Mouse (Mus musculus) inflammation-experienced regulatory T-cells (primary cell): Measurements from ENCODE around the gene Fam24b. TPM values are rescaled to one million over a fixed set of nuclear protein-coding genes. Genes with fewer than 3 reads are reported as not detected.

Source experiments
- polyA plus RNA-seq, 2 experiments: library from polyadenylated mRNA; unstranded; fragments of 100-300 nt; shearing (Covaris generic); gene quantifications; one replicate each; pipeline ENCODE4 v1.2.1; 2017

Gene Fam24b
- not detected for polyA plus RNA-seq

GRCm38 (mm10) chr7:131329416-131329815, at the start of gene Fam24b:
TSS of gene Fam24b (minus strand) at chr7:131329516.

GRCm38 (mm10) chr7:131370648-131371469, 41.5 kb upstream of the Fam24b start, which contains the start of gene Pstk:
TSS of gene Pstk (plus strand) at chr7:131371141.

GRCm38 (mm10) chr7:131362615-131363300, 33.4 kb upstream of the Fam24b start, which contains the start of gene 2310057M21Rik:
TSS of gene 2310057M21Rik (minus strand) at chr7:131362759.

GRCm38 (mm10) chr7:131333564-131333963, 4.2 kb upstream of the Fam24b start, which contains the start of gene Fam24a:
TSS of gene Fam24a (plus strand) at chr7:131333864.

GRCm38 (mm10) chr7:131322192-131322591, 7.1 kb downstream of the Fam24b start, which contains the start of gene Cuzd1:
TSS of gene Cuzd1 (minus strand) at chr7:131322292.

Other genes with a start within 250 kb of the Fam24b start
- not detected for gene 4933402N03Rik, start 183.2 kb downstream of the Fam24b start, polyA plus RNA-seq
- gene 5430419D17Rik, start 155.1 kb downstream of the Fam24b start, polyA plus RNA-seq: under 1 TPM; 0.10 to 0.45 TPM
- under 1 TPM in 1 of 2 experiments, not detected in 1; 0.24 TPM for gene Cuzd1, start 7.2 kb downstream of the Fam24b start, polyA plus RNA-seq
- under 1 TPM in 1 of 2 experiments, not detected in 1; 0.40 TPM for gene Fam24a, start 4.3 kb upstream of the Fam24b start, polyA plus RNA-seq
- gene 2310057M21Rik, start 33.2 kb upstream of the Fam24b start, polyA plus RNA-seq: 10 to 100 TPM; 24.2 to 24.7 TPM
- gene Pstk, start 41.6 kb upstream of the Fam24b start, polyA plus RNA-seq: 10 to 100 TPM; 45.2 to 64.5 TPM
- gene Ikzf5, start 81.0 kb upstream of the Fam24b start, polyA plus RNA-seq: 10 to 100 TPM; 23.7 to 26.6 TPM
- 10 to 100 TPM; 47.5 to 64.5 TPM for gene Acadsb, start 81.1 kb upstream of the Fam24b start, polyA plus RNA-seq
- under 1 TPM in 1 of 2 experiments, not detected in 1; 0.32 TPM for gene Hmx3, start 213.4 kb upstream of the Fam24b start, polyA plus RNA-seq
- under 1 TPM in 1 of 2 experiments, not detected in 1; 0.15 TPM for gene Hmx2, start 219.3 kb upstream of the Fam24b start, polyA plus RNA-seq
- 100 to 1,000 TPM; 148 to 158 TPM for gene Bub3, start 230.7 kb upstream of the Fam24b start, polyA plus RNA-seq